Mouse (Mus musculus): Measurements from ENCODE around the gene Grsf1. TPM values are rescaled to one million over a fixed set of nuclear protein-coding genes. Genes with fewer than 3 reads are reported as not detected.

The Grsf1 gene
- polyA plus RNA-seq, 1 experiment from 2014 or later = 81.2 TPM

DNA sequence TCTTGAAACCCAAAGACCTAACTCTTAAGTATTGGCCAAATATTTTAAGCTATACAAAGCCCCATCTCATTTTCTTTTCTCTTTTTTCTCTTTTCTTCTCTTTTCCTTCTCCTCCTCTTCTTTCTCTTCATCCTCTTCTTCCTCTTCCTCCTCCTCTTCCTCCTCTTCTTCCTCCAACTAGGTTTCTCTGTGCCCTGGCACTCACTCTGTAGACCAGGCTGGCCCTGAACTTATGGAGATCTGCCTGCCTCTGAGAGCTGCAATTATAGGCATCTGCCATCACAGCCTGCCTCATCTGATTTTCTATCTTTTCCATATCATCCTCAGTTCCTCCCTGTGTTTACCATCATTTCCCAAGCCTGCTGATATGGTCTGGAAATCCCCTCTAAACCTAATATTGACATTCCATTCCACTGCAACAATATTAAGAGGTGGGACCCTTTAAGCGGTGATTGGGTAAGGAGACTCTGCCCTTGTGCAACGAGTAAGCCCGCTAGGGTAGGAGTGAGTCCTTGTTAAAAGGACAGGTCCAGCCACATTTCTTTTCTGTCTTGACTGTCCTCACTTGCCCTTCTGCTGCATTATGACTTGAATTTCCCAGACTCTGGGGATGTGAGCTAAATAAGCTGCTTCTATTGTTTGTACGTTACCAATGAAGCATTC, 23.4 kb upstream of the Grsf1 start:
- no peaks in the 10 kb centered on the region for H3K36me3 ChIP-seq
- 84% methylated on average over 4 of the region's 4 CpGs for WGBS
- no peaks in the 10 kb centered on the region for H3K9me3 ChIP-seq
- DNase-seq (ENCODE audit: low spot score) = no peak
- H3K27ac ChIP-seq = no peak overlapping the region
- no peak overlapping the region for H3K4me3 ChIP-seq
- H3K27me3 ChIP-seq (ENCODE audit: insufficient read depth, poor library complexity, severe bottlenecking) = no peaks in the 10 kb centered on the region
- no peaks in the 10 kb centered on the region for H3K4me1 ChIP-seq (replicated peaks)

- no peaks in the 10 kb centered on the region for H3K27me3 ChIP-seq (ENCODE audit: insufficient read depth, poor library complexity, severe bottlenecking)
- no peak overlapping the region for H3K27ac ChIP-seq
- no peaks in the 10 kb centered on the region for H3K4me1 ChIP-seq (replicated peaks)
- WGBS = 79% methylated on average over 5 of the region's 5 CpGs
- DNase-seq (ENCODE audit: low spot score) = no peak
- no peaks in the 10 kb centered on the region for H3K9me3 ChIP-seq
- no peaks in the 10 kb centered on the region for H3K36me3 ChIP-seq
- H3K4me3 ChIP-seq = no peak overlapping the region
Measured at GRCm38 (mm10) chr5:88697291-88697690, 21.3 kb upstream of the Grsf1 start.

GRCm38 (mm10) chr5:88693057-88693456, 17.1 kb upstream of the Grsf1 start:
- no peak for DNase-seq (ENCODE audit: low spot score)
- H3K27me3 ChIP-seq (ENCODE audit: insufficient read depth, poor library complexity, severe bottlenecking) = no peaks in the 10 kb centered on the region
- H3K4me1 ChIP-seq (replicated peaks) = no peaks in the 10 kb centered on the region
- H3K36me3 ChIP-seq = no peaks in the 10 kb centered on the region
- H3K27ac ChIP-seq = no peak overlapping the region
- H3K9me3 ChIP-seq = no peaks in the 10 kb centered on the region
- H3K4me3 ChIP-seq = no peak overlapping the region

- no peaks in the 10 kb centered on the region for H3K36me3 ChIP-seq
- H3K27me3 ChIP-seq (ENCODE audit: insufficient read depth, poor library complexity, severe bottlenecking) = no peaks in the 10 kb centered on the region
- no peak overlapping the region for H3K27ac ChIP-seq
- H3K4me1 ChIP-seq (replicated peaks) = no peaks in the 10 kb centered on the region
- H3K4me3 ChIP-seq = no peak overlapping the region
- WGBS = 87% methylated on average over 4 of the region's 4 CpGs
- DNase-seq (ENCODE audit: low spot score) = no peak
- no peaks in the 10 kb centered on the region for H3K9me3 ChIP-seq
Measured at GRCm38 (mm10) chr5:88692586-88692985, 16.6 kb upstream of the Grsf1 start.

- Histone ChIP-seq H3K4me1 (replicated peaks) (no peaks in the 10 kb centered on the region), H3K27ac (no peak overlapping the region), H3K27me3 (ENCODE audit: insufficient read depth, poor library complexity, severe bottlenecking) (no peaks in the 10 kb centered on the region), H3K4me3 (no peak overlapping the region), H3K36me3 (no peaks in the 10 kb centered on the region), H3K9me3 (no peaks in the 10 kb centered on the region)
- 82% methylated on average over 6 of the region's 6 CpGs for WGBS
- no peak for DNase-seq (ENCODE audit: low spot score)
Measured at GRCm38 (mm10) chr5:88691506-88692095, 15.6 kb upstream of the Grsf1 start.

- no peak for DNase-seq (ENCODE audit: low spot score)
- H3K36me3 ChIP-seq = no peaks in the 10 kb centered on the region
- H3K4me3 ChIP-seq = no peak overlapping the region
- no peaks in the 10 kb centered on the region for H3K27me3 ChIP-seq (ENCODE audit: insufficient read depth, poor library complexity, severe bottlenecking)
- WGBS = 75% methylated on average over 10 of the region's 10 CpGs
- no peak overlapping the region for H3K27ac ChIP-seq
- H3K9me3 ChIP-seq = no peaks in the 10 kb centered on the region
- no peaks in the 10 kb centered on the region for H3K4me1 ChIP-seq (replicated peaks)
Measured at GRCm38 (mm10) chr5:88690681-88691505, 14.9 kb upstream of the Grsf1 start.

GRCm38 (mm10) chr5:88689279-88689938, 13.4 kb upstream of the Grsf1 start:
- Histone ChIP-seq H3K27me3 (ENCODE audit: insufficient read depth, poor library complexity, severe bottlenecking) (no peaks in the 10 kb centered on the region; the same call in 1 of the 2 replicates), H3K4me1 (replicated peaks) (no peaks in the 10 kb centered on the region), H3K36me3 (no peaks in the 10 kb centered on the region), H3K27ac (no peak overlapping the region), H3K4me3 (no peak overlapping the region), H3K9me3 (no peaks in the 10 kb centered on the region)
- 75% methylated on average over 3 of the region's 3 CpGs for WGBS
- no peak for DNase-seq (ENCODE audit: low spot score)

DNA sequence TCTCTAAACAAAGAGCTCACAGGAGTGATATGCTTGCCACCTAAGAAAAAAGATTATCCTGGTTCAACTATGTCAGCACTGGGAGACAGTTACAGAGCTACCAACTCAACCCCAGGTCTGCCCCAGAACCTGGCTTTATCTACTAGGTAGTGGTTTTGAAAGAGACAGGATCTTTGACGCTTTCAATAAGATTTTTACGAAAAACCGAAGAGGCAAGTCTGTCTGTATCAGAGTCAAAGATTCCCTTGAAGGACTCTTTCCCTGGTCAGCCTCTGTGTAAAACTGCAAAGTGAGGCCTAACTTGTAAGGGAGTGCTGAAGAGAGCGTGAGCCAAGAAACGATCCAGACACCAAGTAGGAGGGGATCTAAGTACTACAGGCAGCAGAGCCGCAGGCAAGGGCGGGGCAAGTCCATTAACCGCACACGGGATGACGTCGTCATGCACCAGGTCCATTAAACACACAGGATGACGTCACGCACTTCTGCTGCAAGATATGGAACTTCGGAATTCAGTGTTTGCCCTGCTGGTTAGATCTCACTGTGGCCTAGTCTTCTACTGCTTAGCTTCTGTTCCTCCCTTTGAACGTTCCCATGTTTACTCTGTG, 12.7 kb upstream of the Grsf1 start:
- WGBS = 86% methylated on average over 15 of the region's 15 CpGs
- H3K36me3 ChIP-seq = no peaks in the 10 kb centered on the region
- DNase-seq (ENCODE audit: low spot score) = no peak

DNA sequence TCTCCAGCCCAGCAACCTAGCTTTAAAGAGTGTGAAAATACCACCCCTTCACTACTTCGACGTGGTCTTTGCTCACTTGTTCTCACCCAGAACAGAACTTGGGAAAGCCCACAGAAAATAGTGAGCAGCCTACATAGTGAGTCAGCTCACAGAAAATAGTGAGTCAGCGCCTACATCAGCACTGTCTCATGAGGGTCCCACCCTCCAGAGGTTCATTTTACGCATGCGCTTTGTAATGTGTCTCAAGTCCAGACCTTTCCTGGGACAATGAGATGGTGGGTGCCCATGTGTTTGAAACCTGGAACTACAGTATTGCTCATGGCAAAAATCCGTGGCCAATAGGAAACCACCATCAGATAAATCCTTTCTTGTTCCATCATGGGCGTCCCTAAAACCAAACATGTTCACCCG, 12.0 kb upstream of the Grsf1 start:
- Histone ChIP-seq H3K4me1 (replicated peaks) (no peaks in the 10 kb centered on the region), H3K4me3 (no peak overlapping the region), H3K36me3 (no peaks in the 10 kb centered on the region), H3K27ac (no peak overlapping the region), H3K9me3 (no peaks in the 10 kb centered on the region), H3K27me3 (ENCODE audit: insufficient read depth, poor library complexity, severe bottlenecking) (no peaks in the 10 kb centered on the region; the same call in 1 of the 2 replicates)
- WGBS = 85% methylated on average over 8 of the region's 8 CpGs
- no peak for DNase-seq (ENCODE audit: low spot score)

More for the DNA sequence above, 12.7 kb upstream of the Grsf1 start:
- Histone ChIP-seq H3K4me1 (replicated peaks) (no peaks in the 10 kb centered on the region), H3K27me3 (ENCODE audit: insufficient read depth, poor library complexity, severe bottlenecking) (no peaks in the 10 kb centered on the region; the same call in 1 of the 2 replicates), H3K4me3 (no peak overlapping the region), H3K27ac (no peak overlapping the region), H3K9me3 (no peaks in the 10 kb centered on the region)

DNA sequence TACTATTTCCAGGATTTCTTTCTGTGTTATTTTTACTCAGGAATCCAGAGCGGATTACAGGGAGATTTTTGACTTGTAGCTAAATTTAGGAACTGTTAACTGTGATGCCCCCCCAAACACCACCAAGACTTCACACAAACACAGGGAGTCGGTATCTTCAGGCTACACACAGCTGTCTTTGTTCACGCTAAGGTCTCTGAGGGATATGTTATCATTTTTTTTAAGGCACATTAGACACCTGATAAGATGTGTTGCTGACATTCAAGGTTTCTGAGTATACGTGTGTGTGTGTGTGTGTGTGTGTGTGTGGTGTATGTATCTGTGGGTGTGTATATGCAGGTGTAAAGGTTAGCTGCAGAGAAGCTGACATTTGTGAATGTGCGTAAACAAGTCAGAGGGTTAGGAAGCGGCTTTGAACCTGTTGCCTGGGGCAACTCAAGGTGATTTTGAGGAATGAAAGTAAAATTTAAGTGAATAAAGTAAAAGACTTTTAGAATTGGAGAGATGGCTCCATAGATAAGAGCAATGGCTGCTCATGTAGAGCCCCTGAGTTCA, 9.9 kb upstream of the Grsf1 start:
- H3K9me3 ChIP-seq = no peaks in the 10 kb centered on the region
- 72% methylated on average over 6 of the region's 6 CpGs for WGBS
- no peak overlapping the region for H3K27ac ChIP-seq
- DNase-seq (ENCODE audit: low spot score) = no peak
- H3K4me3 ChIP-seq = no peak overlapping the region
- H3K27me3 ChIP-seq (ENCODE audit: insufficient read depth, poor library complexity, severe bottlenecking) = no peaks in the 10 kb centered on the region; the same call in 1 of the 2 replicates
- H3K4me1 ChIP-seq (replicated peaks) = no peaks in the 10 kb centered on the region
- no peaks in the 10 kb centered on the region for H3K36me3 ChIP-seq

DNA sequence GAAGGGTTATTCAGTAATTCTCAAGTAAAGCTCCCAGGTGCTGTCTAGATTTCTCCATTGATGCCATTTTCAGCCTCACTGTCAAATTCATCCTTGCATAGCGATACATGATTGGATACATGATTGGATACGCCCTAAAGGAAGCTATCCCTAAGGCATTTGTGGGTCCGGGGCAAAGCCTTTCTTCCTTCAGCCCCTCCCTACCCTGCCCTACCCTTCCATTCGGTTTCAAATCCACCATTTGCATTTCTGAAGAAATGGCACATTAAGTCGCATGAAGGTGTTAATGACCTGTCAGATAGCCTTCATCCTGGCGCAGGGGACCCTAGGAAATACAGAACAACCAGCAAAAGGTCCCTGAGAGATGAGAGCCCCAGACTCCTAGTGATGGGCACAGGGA, 9.3 kb upstream of the Grsf1 start:
- Histone ChIP-seq H3K4me3 (no peak overlapping the region), H3K27ac (no peak overlapping the region), H3K27me3 (ENCODE audit: insufficient read depth, poor library complexity, severe bottlenecking) (no peaks in the 10 kb centered on the region; the same call in 1 of the 2 replicates), H3K9me3 (no peaks in the 10 kb centered on the region), H3K36me3 (no peaks in the 10 kb centered on the region), H3K4me1 (replicated peaks) (no peaks in the 10 kb centered on the region)
- no peak for DNase-seq (ENCODE audit: low spot score)
- 14% methylated on average over 6 of the region's 6 CpGs for WGBS

DNA sequence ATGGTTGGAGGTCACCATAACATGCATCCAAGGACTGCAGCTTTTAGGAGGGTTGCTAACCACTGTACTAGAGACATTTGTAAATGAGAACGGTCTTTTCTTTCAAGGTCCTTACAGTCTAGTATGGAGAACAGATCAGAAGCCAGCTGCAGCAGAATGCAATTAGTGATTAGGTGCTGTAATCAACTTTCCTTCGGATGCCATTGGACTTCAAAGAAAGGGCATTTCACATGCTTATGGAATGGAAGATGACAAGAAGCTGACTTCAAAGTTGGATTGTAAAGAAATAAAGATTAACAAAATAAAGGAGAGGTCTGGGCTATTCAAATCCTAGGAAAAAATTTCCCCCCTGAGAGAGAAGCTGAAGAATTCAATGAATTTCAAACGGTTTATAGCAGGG, 8.3 kb upstream of the Grsf1 start:
- H3K9me3 ChIP-seq = no peaks in the 10 kb centered on the region
- no peak overlapping the region for H3K27ac ChIP-seq
- H3K27me3 ChIP-seq (ENCODE audit: insufficient read depth, poor library complexity, severe bottlenecking) = no peaks in the 10 kb centered on the region; the same call in 1 of the 2 replicates
- 52% methylated on average over 3 of the region's 3 CpGs for WGBS
- H3K4me1 ChIP-seq (replicated peaks) = peaks cover 8% of the 10 kb centered on the region
- no peak overlapping the region for H3K4me3 ChIP-seq
- no peaks in the 10 kb centered on the region for H3K36me3 ChIP-seq
- no peak for DNase-seq (ENCODE audit: low spot score)
